ENCODE assay signal across 15 mouse cellular contexts in genomic region chr4:116010186-116010585, GRCm38 (mm10). TPM values are rescaled to one million over a fixed set of nuclear protein-coding genes. Genes with fewer than 3 reads are reported as not detected.
DNase-seq lines count a peak whose midpoint lies in the region.
"Had no signal": no experiment of that assay in that cellular context is flagged by ENCODE, and none has a peak within 500 bp of the region (broad histone marks: within the 10 kb centered on the region; RNA-seq: fewer than 3 reads in every experiment).

No protein-coding gene starts in this region.

- DNase-seq in thymus, postnatal 25 days: peak; percentile 15
- no peak for DNase-seq in thymus, postnatal 10 days (ENCODE audit: low spot score in 2 of 2)
- peak; percentile 86 for DNase-seq in T-cell, adult 2 months (ENCODE audit: low spot score)
- DNase-seq in naive thymus-derived CD4-positive, alpha-beta T cell, adult 2 months (ENCODE audit: low read depth): peak; percentile 82
- DNase-seq in adrenal gland, postnatal 25 days: no peak
- no peak for DNase-seq in layer of hippocampus, postnatal 14 days (ENCODE audit: low spot score in 2 of 2)
- DNase-seq in cerebellum, adult 9-10 months: no peak
- DNase-seq: adrenal gland, adult 2 months; cerebellum, adult 2 months; cerebellum, postnatal 25 days; gastrocnemius, adult 2 months; heart, postnatal 14 days; kidney, adult 2 months; kidney, postnatal 36 days; spleen, adult 18-20 months had no signal

RNA-seq across cellular contexts. Expression of gene Faah, which starts 7.5 kb away (rescaled TPM):
- 3.6 and 4.2 TPM in 2 replicates for total RNA-seq in adrenal gland, postnatal 25 days (2021)
- 100 to 1,000 TPM; 123 to 126 TPM for total RNA-seq in layer of hippocampus, postnatal 14 days (2021)

RNA-seq across cellular contexts. Expression of gene Nsun4, which starts 43.5 kb away (rescaled TPM):
- total RNA-seq in adrenal gland, postnatal 25 days (2021): 29.0 and 29.3 TPM in 2 replicates
- 10 to 100 TPM in 1 of 2 experiments, 1 to 10 TPM in 1; 9.0 to 10.8 TPM for total RNA-seq in layer of hippocampus, postnatal 14 days (2021)

Comparison
In these comparisons a context has a peak if more than half of its experiments do, and no peak if none do; other contexts are left out.
1. DNase-seq: peak in thymus, postnatal 25 days (single experiment), T-cell, adult 2 months (single experiment) and naive thymus-derived CD4-positive, alpha-beta T cell, adult 2 months (single experiment); none in thymus, postnatal 10 days (0 of 2), adrenal gland, postnatal 25 days (single experiment), layer of hippocampus, postnatal 14 days (0 of 2) and cerebellum, adult 9-10 months (single experiment).
2. RNA of gene Faah, which starts 7.5 kb away (total RNA-seq): 123 to 126 TPM in layer of hippocampus, postnatal 14 days; 3.6 to 4.2 TPM in adrenal gland, postnatal 25 days; every median in the first group is over 10 times any median in the second.